Mouse (Mus musculus): ENCODE results near the gene Nfya.

The Nfya gene

GRCm38 (mm10) chr17:48343065-48343464 is 66.6 kb downstream of the Nfya start:
- DNase-seq (ENCODE audit: low spot score) = no peak

- DNase-seq (ENCODE audit: low spot score) = no peak
These were observed 67.8 kb downstream of the Nfya start for GRCm38 (mm10) chr17:48341947-48342346.

GRCm38 (mm10) chr17:48340267-48340666 is 69.4 kb downstream of the Nfya start:
- peak; percentile 58 for DNase-seq (ENCODE audit: low spot score)

Data from embryo, embryonic 10 days (tissue).